Mouse (Mus musculus): ENCODE measurements around the gene Ctdspl. TPM values are rescaled to one million over a fixed set of nuclear protein-coding genes. Genes with fewer than 3 reads are reported as not detected.

The Ctdspl gene
- polyA plus RNA-seq, 1 experiment from 2014 or later = 7.5 TPM

DNA sequence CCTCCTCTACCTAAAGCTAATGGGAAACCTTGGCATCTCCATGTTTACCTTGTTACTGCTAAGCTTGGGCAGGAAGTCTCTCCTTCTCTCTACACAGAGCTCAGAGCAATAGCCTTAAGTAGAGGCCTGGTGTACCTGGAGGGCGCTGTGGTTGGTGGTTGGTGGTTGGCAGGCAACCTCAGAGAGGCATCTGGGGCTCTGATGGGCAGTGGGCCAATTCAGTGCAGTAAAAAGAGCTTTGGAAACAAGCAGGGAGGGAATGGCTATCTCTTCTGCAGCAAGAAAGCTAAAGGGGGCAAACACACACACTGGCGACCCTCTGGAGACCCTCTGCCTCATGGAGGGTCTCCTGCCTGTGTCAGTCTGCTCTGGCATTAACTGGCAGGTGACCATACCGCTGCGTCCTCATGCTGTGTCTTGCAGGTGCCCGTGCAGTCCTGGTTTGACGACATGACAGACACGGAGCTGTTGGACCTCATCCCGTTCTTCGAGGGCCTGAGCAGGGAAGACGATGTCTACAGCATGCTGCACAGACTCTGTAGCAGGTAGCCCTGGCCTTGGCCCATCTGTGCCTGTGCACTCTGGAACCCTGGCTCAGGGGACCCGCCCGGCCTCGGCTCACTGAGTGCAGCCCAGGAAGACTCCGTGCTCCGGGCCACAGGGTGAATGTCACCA lies 114.0 kb downstream of the Ctdspl start:
- Histone ChIP-seq H3K9me3 (no peaks in the 10 kb centered on the region), H3K4me3 (no peak overlapping the region), H3K36me3 (replicated peaks) (no peaks in the 10 kb centered on the region; the same call in 1 of the 2 replicates), H3K4me1 (peaks cover 5% of the 10 kb centered on the region; the same call in 1 of the 2 replicates), H3K9ac (no peak overlapping the region), H3K4me2 (no peak overlapping the region), H3K27me3 (replicated peaks) (no peaks in the 10 kb centered on the region), H3K27ac (no peak overlapping the region)
- WGBS = 91% methylated on average over 15 of the region's 15 CpGs
- ATAC-seq (replicated peaks) = no peak

DNA sequence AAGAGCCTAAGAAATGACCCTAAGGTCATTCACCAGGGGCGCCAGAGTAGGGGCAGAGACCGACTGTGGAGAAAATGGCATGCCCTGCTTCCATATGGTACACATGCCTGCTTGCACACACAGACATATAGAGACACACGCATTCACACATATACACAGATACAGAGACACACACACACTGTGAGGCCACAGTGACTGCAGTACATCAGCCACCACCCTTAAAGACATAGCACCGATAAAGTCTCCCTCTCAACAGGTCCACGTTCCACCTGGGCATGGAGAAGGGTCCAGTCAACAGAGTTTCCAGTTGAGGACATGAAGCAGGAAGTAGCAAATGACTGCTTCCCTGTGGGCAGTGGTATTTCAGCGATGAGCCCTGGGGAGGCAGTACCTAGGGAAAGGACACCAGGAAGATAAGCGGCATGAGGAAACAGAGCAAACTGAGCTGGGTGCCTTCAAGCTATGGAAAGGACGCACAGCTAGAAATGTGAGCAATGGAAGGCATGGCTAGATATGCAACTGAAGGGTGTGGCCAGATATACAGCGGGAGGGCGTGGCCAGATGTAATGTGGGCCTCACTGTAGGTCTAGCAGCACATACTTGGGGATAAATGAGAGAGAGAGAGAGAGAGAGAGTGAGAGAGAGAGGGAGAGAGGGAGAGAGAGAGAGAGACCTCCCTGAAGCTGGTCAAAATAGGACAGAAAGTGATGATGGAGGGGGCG lies 122.1 kb downstream of the Ctdspl start:
- peaks cover 9% of the 10 kb centered on the region for H3K4me1 ChIP-seq
- H3K27ac ChIP-seq = no peak overlapping the region
- H3K27me3 ChIP-seq (replicated peaks) = peaks cover 13% of the 10 kb centered on the region; the same call in 1 of the 2 replicates
- no peak overlapping the region for H3K4me2 ChIP-seq
- H3K36me3 ChIP-seq (replicated peaks) = no peaks in the 10 kb centered on the region
- no peak for ATAC-seq (replicated peaks)
- H3K9ac ChIP-seq = no peak overlapping the region
- WGBS = 84% methylated on average over 11 of the region's 11 CpGs
- H3K9me3 ChIP-seq = no peaks in the 10 kb centered on the region
- H3K4me3 ChIP-seq = no peak overlapping the region

DNA sequence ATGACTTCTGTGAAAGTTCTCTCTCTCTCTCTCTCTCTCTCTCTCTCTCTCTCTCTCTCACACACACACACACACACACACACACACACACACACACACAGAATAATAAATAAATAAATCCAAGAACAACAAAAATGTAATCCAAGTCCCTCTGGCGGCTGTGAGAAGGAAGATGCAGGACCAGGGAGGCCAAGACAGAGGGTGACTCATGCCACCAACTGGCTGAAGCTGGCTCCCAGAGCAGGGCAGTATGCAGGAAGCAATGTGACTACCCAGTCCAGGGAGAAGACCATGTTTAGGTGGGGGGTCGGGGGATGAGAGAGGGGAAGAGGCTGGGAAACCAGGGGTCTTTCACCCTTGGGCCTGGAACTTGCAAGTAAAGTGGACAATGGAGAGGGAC lies 124.9 kb downstream of the Ctdspl start:
- Histone ChIP-seq H3K27me3 (replicated peaks) (peaks cover 20% of the 10 kb centered on the region; the same call in 1 of the 2 replicates), H3K9ac (no peak overlapping the region), H3K27ac (no peak overlapping the region), H3K9me3 (no peaks in the 10 kb centered on the region), H3K36me3 (replicated peaks) (no peaks in the 10 kb centered on the region), H3K4me3 (no peak overlapping the region), H3K4me2 (no peak overlapping the region), H3K4me1 (peaks cover 9% of the 10 kb centered on the region)
- no peak for ATAC-seq (replicated peaks)
- 73% methylated on average over 2 of the region's 2 CpGs for WGBS

DNA sequence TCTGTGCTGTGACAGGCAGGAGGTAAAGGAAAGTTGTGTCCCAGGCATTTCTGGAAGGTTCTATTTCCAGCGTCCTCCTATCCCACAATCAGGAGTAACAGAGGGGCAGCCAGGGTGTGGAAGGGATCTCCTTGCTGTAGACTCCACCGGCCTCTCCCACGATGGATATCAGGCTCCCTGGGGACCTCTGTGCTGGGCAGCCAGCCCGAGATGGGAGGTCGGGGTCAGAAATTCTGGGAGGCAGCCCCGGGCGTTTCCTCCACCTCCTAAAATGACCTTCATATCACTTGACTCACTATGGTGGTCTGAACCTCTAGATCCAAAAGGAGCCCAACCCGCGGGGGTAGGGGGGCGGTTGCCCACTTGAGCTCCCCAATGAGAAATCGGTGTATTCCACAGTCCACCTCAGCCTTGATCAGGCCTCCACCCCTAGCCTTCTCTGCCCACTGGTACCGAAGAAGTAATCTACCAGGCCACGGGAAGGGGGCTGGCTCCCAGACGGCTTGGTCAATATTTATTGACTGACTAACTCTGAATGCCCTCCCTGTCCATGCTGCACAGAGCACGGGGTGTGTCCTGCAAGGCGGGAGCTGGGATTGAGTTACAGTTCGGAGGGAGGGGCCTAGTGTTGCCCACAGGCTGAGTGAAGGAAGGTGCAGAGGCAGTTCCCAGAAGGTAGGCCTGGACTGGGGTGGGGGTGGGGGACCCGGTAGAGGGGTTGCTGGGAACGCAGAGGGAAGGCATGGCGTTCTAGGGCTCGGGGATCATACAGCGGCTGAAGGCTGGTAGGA lies 126.1 kb downstream of the Ctdspl start, which contains the start of gene Vill:
TSS of gene Vill (plus strand) at position 625 of the 791 bp plus-strand sequence.
- no peak within 1 kb of the TSS for H3K27ac ChIP-seq
- peaks cover 9% of the 10 kb centered on the region for H3K4me1 ChIP-seq
- H3K9ac ChIP-seq = no peak within 1 kb of the TSS
- H3K4me3 ChIP-seq = peak within 1 kb of the TSS; percentile 7; the same call in 1 of the 2 replicates
- WGBS = 22% methylated on average over 22 of the region's 22 CpGs
- ATAC-seq (replicated peaks) = peak; percentile 45; the same call in 1 of the 2 replicates
- H3K4me2 ChIP-seq = peak within 1 kb of the TSS; percentile 42
- no peaks in the 10 kb centered on the region for H3K36me3 ChIP-seq (replicated peaks)
- no peaks in the 10 kb centered on the region for H3K9me3 ChIP-seq
- H3K27me3 ChIP-seq (replicated peaks) = peaks cover 20% of the 10 kb centered on the region; the same call in 1 of the 2 replicates

DNA sequence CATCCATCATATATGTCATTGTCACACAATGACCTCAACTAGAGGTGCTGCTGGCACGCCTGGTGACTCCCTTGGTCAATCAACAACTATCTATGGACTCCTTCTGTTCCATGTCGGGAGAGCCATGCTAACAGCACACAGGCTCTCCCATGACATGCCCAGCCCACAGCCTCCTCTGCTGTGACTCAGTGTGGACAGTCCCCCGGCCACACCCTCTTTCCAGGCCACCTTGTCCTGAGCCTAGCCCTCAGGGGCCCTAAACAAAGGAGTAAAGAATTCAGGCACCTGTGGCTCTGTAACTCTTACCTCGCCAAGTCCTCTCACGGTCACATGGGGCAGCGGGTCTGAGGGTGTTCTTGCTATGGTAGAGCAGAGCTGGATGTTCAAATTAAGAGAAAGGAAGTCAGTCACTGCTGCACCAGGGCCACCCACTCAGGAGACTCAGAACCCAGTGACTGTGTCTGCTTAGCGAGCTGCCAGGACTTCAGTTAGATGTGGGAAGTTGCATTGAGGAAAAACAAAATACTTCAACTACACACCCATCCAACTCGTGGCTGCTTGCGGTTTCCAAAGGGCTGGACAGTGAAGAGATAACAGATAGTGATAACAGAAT lies 127.8 kb downstream of the Ctdspl start:
- ATAC-seq (replicated peaks) = no peak
- Histone ChIP-seq H3K4me3 (no peak overlapping the region), H3K4me1 (peaks cover 9% of the 10 kb centered on the region), H3K36me3 (replicated peaks) (no peaks in the 10 kb centered on the region), H3K27me3 (replicated peaks) (peaks cover 20% of the 10 kb centered on the region; the same call in 1 of the 2 replicates), H3K9me3 (no peaks in the 10 kb centered on the region), H3K4me2 (no peak overlapping the region), H3K9ac (no peak overlapping the region), H3K27ac (no peak overlapping the region)
- 90% methylated on average over 9 of the region's 9 CpGs for WGBS

DNA sequence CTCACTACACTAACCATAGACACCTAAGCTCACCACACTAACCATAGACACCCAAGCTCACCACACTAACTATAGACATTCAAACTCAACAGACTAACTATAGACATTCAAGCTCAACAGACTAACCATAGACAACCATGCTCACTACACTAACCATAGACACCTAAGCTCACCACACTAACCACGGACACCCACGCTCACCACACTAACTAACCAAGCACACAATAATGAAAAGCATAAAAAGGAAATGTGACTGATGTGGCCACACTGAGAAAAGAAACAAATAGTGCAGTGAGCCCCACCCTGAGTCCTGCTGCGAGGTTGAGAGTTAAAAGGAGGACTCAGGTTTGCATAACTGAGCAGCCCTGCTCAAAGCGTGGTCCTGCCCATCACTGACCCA lies 129.1 kb downstream of the Ctdspl start:
- H3K4me1 ChIP-seq = peaks cover 9% of the 10 kb centered on the region
- 85% methylated on average over 4 of the region's 4 CpGs for WGBS
- no peak overlapping the region for H3K9ac ChIP-seq
- no peaks in the 10 kb centered on the region for H3K9me3 ChIP-seq
- H3K27me3 ChIP-seq (replicated peaks) = peaks cover 20% of the 10 kb centered on the region; the same call in 1 of the 2 replicates
- no peak overlapping the region for H3K27ac ChIP-seq
- ATAC-seq (replicated peaks) = no peak
- H3K4me2 ChIP-seq = no peak overlapping the region
- H3K4me3 ChIP-seq = no peak overlapping the region
- H3K36me3 ChIP-seq (replicated peaks) = no peaks in the 10 kb centered on the region

DNA sequence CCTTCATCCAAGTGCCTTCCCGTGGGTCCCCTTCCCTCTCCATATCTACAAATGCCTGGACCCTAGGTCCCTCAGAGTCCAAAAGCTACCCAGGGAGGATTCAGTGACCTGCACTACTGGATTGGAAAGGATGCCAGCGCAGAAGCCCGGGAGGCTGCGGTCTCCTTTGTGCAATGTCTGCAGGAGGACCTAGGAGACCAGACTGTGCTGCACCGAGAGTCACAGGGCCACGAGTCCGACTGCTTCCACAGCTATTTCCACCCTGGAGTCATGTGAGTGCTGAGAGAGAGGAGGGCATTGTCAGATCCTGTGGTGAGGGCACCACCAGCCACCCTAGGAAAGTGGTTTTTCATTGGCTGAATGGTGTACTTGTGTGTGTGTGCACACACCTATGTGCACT lies 132.0 kb downstream of the Ctdspl start:
- Histone ChIP-seq H3K9ac (no peak overlapping the region), H3K27ac (no peak overlapping the region), H3K27me3 (replicated peaks) (peaks cover 8% of the 10 kb centered on the region; the same call in 1 of the 2 replicates), H3K36me3 (replicated peaks) (no peaks in the 10 kb centered on the region), H3K4me2 (no peak overlapping the region), H3K9me3 (no peaks in the 10 kb centered on the region), H3K4me1 (peaks cover under 1% of the 10 kb centered on the region; the same call in 1 of the 2 replicates), H3K4me3 (no peak overlapping the region)
- ATAC-seq (replicated peaks) = no peak
- WGBS = 89% methylated on average over 7 of the region's 7 CpGs

DNA sequence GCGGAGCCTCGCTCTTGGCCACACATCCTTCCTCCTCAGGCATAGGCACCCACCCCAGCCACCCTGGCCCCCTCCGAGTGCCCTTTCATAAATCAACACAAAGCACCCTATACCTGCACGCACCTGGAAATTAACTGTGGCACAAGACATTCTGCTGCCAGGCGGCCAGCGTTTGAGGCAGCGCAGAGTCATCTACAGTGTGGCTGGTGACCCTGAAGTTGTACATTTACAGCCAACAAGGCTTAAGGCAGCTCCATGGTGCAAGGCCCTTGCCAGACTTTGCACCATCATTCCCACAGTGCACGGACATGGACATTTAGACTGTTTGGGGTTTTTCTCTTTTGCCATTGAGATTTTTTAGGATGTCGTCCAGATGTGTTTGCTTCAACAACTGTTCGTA lies 134.4 kb downstream of the Ctdspl start:
- Histone ChIP-seq H3K9ac (no peak overlapping the region), H3K27ac (no peak overlapping the region), H3K4me1 (no peaks in the 10 kb centered on the region), H3K9me3 (no peaks in the 10 kb centered on the region), H3K36me3 (replicated peaks) (no peaks in the 10 kb centered on the region), H3K4me2 (no peak overlapping the region), H3K4me3 (no peak overlapping the region), H3K27me3 (replicated peaks) (no peaks in the 10 kb centered on the region)
- 94% methylated on average over 10 of the region's 10 CpGs for WGBS
- ATAC-seq (replicated peaks) = no peak

DNA sequence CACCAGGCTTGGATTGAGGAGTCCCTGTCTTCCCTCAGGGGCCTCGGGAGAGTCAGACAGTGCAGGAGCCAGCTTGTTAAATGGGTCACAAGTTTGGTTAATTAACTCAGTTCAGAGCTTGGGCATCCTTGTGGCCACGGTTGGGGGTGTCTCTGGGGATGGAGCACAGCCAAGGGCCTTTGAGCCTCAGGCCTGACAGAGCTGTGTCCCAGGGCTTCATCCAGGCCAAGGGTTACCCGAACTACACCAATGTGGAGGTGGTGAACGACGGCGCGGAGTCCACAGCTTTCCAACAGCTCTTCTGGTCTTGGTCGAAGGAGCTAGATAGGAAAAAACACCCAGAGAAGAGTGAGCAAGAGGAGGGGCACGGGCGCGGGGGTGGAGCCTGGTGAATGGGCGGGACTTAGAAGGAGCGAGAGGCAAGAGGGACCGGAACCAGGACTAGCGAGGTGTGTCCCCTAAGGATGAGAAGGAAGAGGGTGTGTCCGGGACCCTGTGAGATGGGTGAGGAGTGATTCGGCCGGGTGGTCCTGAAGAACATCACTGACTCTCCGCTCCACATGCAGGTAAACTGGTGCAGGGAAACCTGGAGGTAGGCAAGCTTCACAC lies 136.9 kb downstream of the Ctdspl start:
- WGBS = 32% methylated on average over 19 of the region's 19 CpGs
- Histone ChIP-seq H3K4me2 (no peak overlapping the region), H3K36me3 (replicated peaks) (no peaks in the 10 kb centered on the region), H3K9me3 (no peaks in the 10 kb centered on the region), H3K9ac (no peak overlapping the region), H3K4me1 (no peaks in the 10 kb centered on the region), H3K27ac (no peak overlapping the region), H3K4me3 (no peak overlapping the region), H3K27me3 (replicated peaks) (0 out of 2 replicates have a peak, but pooled peaks cover 4% of the 10 kb centered on the region)
- ATAC-seq (replicated peaks) = no peak

DNA sequence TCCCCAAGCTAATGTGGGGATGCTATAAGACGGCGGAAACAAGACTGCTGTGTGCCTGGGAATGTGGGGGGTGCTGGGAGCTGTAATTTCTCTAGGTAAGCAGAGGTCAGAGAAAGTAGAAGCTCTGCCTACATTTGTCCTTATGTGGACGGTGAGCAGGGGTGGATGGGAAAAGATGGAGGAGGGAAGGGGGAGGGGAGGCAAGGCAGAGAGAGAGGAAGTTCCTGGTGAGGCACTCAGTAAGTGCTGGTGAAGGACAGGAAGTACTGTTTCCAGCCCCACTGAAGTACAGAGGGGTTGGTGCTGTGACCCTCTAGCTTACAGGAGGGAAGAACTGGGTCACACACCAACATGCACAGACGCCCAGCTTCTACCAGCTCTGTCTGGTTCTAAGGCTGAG lies 138.0 kb downstream of the Ctdspl start:
- Histone ChIP-seq H3K27me3 (replicated peaks) (0 out of 2 replicates have a peak, but pooled peaks cover 4% of the 10 kb centered on the region), H3K27ac (no peak overlapping the region), H3K4me3 (no peak overlapping the region), H3K9ac (no peak overlapping the region), H3K36me3 (replicated peaks) (no peaks in the 10 kb centered on the region), H3K4me2 (no peak overlapping the region), H3K4me1 (no peaks in the 10 kb centered on the region), H3K9me3 (no peaks in the 10 kb centered on the region)
- 70% methylated on average over 4 of the region's 4 CpGs for WGBS
- no peak for ATAC-seq (replicated peaks)

DNA sequence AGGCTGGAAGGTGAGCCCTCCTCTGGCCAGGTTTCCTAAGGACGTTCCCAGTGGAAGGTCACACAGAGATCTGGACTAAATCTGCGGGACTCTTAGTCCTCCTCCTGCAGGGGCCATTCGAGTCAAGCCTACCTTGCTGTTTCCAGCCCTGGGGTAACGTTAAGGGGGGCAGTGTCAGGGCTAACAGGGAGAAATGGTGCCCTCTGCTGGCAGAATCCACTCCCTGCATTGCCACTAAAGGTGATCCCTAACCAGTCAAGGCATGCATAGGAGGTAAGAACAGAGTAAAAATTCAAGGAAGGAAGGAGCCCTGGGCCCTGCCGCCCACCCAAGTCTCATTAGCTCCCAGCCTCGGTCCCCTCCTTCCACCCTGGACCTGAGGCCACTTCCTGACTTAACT lies 141.3 kb downstream of the Ctdspl start:
- H3K4me1 ChIP-seq = no peaks in the 10 kb centered on the region
- H3K9me3 ChIP-seq = no peaks in the 10 kb centered on the region
- 5% methylated on average over 6 of the region's 6 CpGs for WGBS
- H3K27me3 ChIP-seq (replicated peaks) = 0 out of 2 replicates have a peak, but pooled peaks cover 4% of the 10 kb centered on the region
- H3K27ac ChIP-seq = no peak overlapping the region
- H3K36me3 ChIP-seq (replicated peaks) = peaks cover 4% of the 10 kb centered on the region; the same call in 1 of the 2 replicates
- no peak overlapping the region for H3K4me3 ChIP-seq
- ATAC-seq (replicated peaks) = 0 out of 2 replicates have a peak, but pooled peaks have one; percentile 38
- H3K9ac ChIP-seq = no peak overlapping the region
- H3K4me2 ChIP-seq = no peak overlapping the region

Measured in midbrain, embryonic 15.5 days (tissue).